Mouse (Mus musculus) heart, adult 11 months (tissue): ENCODE data around the gene Ttc32.

Source experiments
- DNase-seq: peaks from one replicate; pipeline ENCODE4 v3.0.0; 2022

Ttc32 gene

GRCm38 (mm10) chr12:9048090-9048489 lies 18.3 kb downstream of the Ttc32 start:
- peak; percentile 89 for DNase-seq

GRCm38 (mm10) chr12:9050824-9051223 lies 21.0 kb downstream of the Ttc32 start:
- DNase-seq, result peak; percentile 94

- peak; percentile 96 for DNase-seq
Measured at GRCm38 (mm10) chr12:9052075-9052829, 22.5 kb downstream of the Ttc32 start.

- no peak for DNase-seq
Measured at GRCm38 (mm10) chr12:9053345-9053744, 23.5 kb downstream of the Ttc32 start.

- peak; percentile 87 for DNase-seq
Measured at GRCm38 (mm10) chr12:9054012-9054411, 24.2 kb downstream of the Ttc32 start.

GRCm38 (mm10) chr12:9055269-9055668 lies 25.5 kb downstream of the Ttc32 start:
- peak; percentile 85 for DNase-seq

GRCm38 (mm10) chr12:9059502-9059901 lies 29.7 kb downstream of the Ttc32 start:
- DNase-seq, result peak; percentile 93

GRCm38 (mm10) chr12:9059965-9060364 lies 30.2 kb downstream of the Ttc32 start:
- DNase-seq, result peak; percentile 93

- DNase-seq, result peak; percentile 94
Measured at GRCm38 (mm10) chr12:9063611-9064010, 33.8 kb downstream of the Ttc32 start.

GRCm38 (mm10) chr12:9071058-9071457 lies 41.3 kb downstream of the Ttc32 start:
- no peak for DNase-seq

GRCm38 (mm10) chr12:9071493-9071892 lies 41.7 kb downstream of the Ttc32 start:
- DNase-seq, result no peak

GRCm38 (mm10) chr12:9077554-9078125 lies 47.8 kb downstream of the Ttc32 start:
- peak; percentile 98 for DNase-seq

GRCm38 (mm10) chr12:9090226-9090625 lies 60.4 kb downstream of the Ttc32 start:
- DNase-seq, result peak; percentile 75
